Mouse (Mus musculus) MEL (cell line): ENCODE results near the gene Paqr9.

ENCODE experiments used
- CTCF ChIP-seq, 3 experiments: IDR thresholded peaks in 2 of 3; conservative IDR thresholded peaks in 1 of 3; 2 replicates each; pipeline ENCODE4 v1.5.1; 2011 to 2012; ENCODE audit warnings: low read length in 3 of 3, low read depth in 2 of 3, mild to moderate bottlenecking in 2 of 3, improper control_type of control experiment in 1 of 3, inconsistent platforms in 1 of 3, mixed read lengths in 1 of 3, moderate library complexity in 1 of 3; ENCODE audit not compliant: control insufficient read depth in 1 of 3, insufficient read depth in 1 of 3, poor library complexity in 1 of 3, severe bottlenecking in 1 of 3
- NELFE ChIP-seq: IDR thresholded peaks from 2 replicates; pipeline ENCODE4 v1.6.1; 2011; ENCODE audit warnings: low read depth, low read length, improper control_type of control experiment
- POLR2A ChIP-seq, 2 experiments: IDR thresholded peaks; 2 replicates each; pipeline ENCODE4 v1.6.1; 2011 to 2012; ENCODE audit warnings: low read length in 2 of 2, mild to moderate bottlenecking in 2 of 2, control low read depth in 1 of 2, improper control_type of control experiment in 1 of 2, low read depth in 1 of 2, moderate library complexity in 1 of 2; ENCODE audit not compliant: control insufficient read depth in 1 of 2, insufficient read depth in 1 of 2, poor library complexity in 1 of 2
- SIN3A ChIP-seq: IDR thresholded peaks from 2 replicates; pipeline ENCODE4 v1.6.1; 2012; ENCODE audit warnings: low read length, improper control_type of control experiment, inconsistent platforms

DNA sequence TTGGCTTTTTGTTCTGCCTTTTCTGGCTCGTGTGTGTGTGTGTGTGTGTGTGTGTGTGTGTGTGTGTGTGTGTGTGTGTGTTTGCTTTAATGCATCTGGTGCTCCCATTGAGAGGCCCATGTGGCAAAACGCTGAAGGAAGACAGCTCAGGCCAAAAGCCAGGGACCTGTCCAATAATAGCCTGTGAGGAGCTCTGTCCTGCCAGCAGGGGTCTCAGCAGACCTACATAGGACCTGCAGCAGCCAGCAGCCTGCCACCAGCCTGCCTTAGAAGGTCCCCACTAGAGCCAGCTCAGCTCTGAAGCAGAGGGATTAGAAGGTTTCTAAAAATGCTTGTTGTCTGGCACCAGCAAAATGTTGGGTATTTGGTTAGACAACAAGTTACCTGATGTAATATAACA lies 33.5 kb upstream of the Paqr9 start:
- no peak for TF ChIP-seq POLR2A (IDR thresholded peaks at IDR 0.05; ENCODE audit: control insufficient read depth in 1 of 2, insufficient read depth in 1 of 2, low read depth in 1 of 2, low read length in 2 of 2, poor library complexity in 1 of 2)
- TF ChIP-seq NELFE, result no peak
- peak; percentile 24 to 60 (median 55); a peak in 5 of 6 replicates for TF ChIP-seq CTCF (IDR thresholded peaks at IDR 0.05 in 2 of 3, conservative IDR thresholded peaks at IDR 0.05 in 1 of 3; ENCODE audit: control insufficient read depth in 1 of 3, insufficient read depth in 1 of 3, low read depth in 2 of 3, low read length in 3 of 3, poor library complexity in 1 of 3, severe bottlenecking in 1 of 3)
- TF ChIP-seq SIN3A, result no peak
